Mouse (Mus musculus) Patski (cell line): ENCODE data around the gene Car11. TPM values are rescaled to one million over a fixed set of nuclear protein-coding genes. Genes with fewer than 3 reads are reported as not detected.

ENCODE experiments used
- ATAC-seq: fragments of 100-300 bp; one replicate; pipeline ENCODE4 v1.8.0; 2021
- CTCF ChIA-PET: fragments of 350-600 bp; sonication (Branson Sonifier 250); formaldehyde crosslinking; loops from one replicate; lab custom pipeline; 2022; ENCODE audit warnings: inconsistent platforms; lab: Charles Lee
- POLR2A ChIA-PET: fragments of 350-600 bp; sonication (Branson Sonifier 250); formaldehyde crosslinking; loops from one replicate; lab custom pipeline; 2022; ENCODE audit warnings: antibody characterized with exemption, inconsistent platforms; lab: Charles Lee
- DNase-seq: peaks from one replicate; pipeline ENCODE4 v3.0.0-alpha.2; 2011; ENCODE audit warnings: low read depth, low spot score
- H3K27me3 ChIP-seq: fragments of 371-371 bp; one replicate; pipeline ENCODE4 v1.5.1; 2021
- CTCF ChIP-seq: fragments of 100-300 bp; IDR thresholded peaks from one replicate; pipeline ENCODE4 v1.5.1; 2021
- in situ Hi-C: fragments of 300-500 bp; cut with MboI; formaldehyde crosslinking; loops from 3 replicates; pipeline ENCODE4 v1.11.1; 2018; ENCODE audit warnings: low pct_unique_long_range_greater_than_20kb, mixed read lengths
- polyA plus RNA-seq: library from polyadenylated mRNA; unstranded; gene quantifications from one replicate; pipeline ENCODE4 v1.2.3, GENCODE M21; 2021

Car11 gene
- polyA plus RNA-seq, 1 experiment from 2014 or later: 43.7 TPM

- no peaks in the 10 kb centered on the region for H3K27me3 ChIP-seq
- TF ChIP-seq CTCF: no peak
- DNase-seq (no peak), ATAC-seq (no peak)
- POLR2A ChIA-PET: no interaction called here
- CTCF ChIA-PET: interaction anchor here (1.3 kb wide), 1 partner anchor 12 kb away, joined by 3 read pairs; no protein-coding TSS in a partner anchor
- in situ Hi-C loops: no loop called here
These were observed 21.9 kb upstream of the Car11 start for GRCm38 (mm10) chr7:45677627-45678295.

- POLR2A ChIA-PET: no interaction called here
- ATAC-seq (no peak), DNase-seq (no peak)
- in situ Hi-C loops: no loop called here
- TF ChIP-seq CTCF: no peak
- no peaks in the 10 kb centered on the region for H3K27me3 ChIP-seq
- CTCF ChIA-PET: interaction anchor here (1.3 kb wide), 1 partner anchor 11 kb away, joined by 3 read pairs; no protein-coding TSS in a partner anchor
These were observed 21.1 kb upstream of the Car11 start for GRCm38 (mm10) chr7:45678513-45678912.

- ChIA-PET POLR2A (interaction anchor here (1.3 kb wide), 1 partner anchor 28 kb away, joined by 3 read pairs; no protein-coding TSS in a partner anchor), CTCF (interaction anchor here (2.4 to 5.1 kb wide), 2 partner anchors 10 to 88 kb away, joined by 9 to 74 read pairs; no protein-coding TSS in a partner anchor)
- in situ Hi-C loops: loop anchor here (5.0 to 10.0 kb wide), 3 partner anchors 88 to 203 kb away; no protein-coding TSS in a partner anchor
- ATAC-seq (peak; percentile 93), DNase-seq (peak; percentile 83)
- no peaks in the 10 kb centered on the region for H3K27me3 ChIP-seq
- no peak for TF ChIP-seq CTCF
These were observed 19.5 kb upstream of the Car11 start for GRCm38 (mm10) chr7:45679966-45680621.

- in situ Hi-C loops: loop anchor here (5.0 to 10.0 kb wide), 3 partner anchors 89 to 204 kb away; no protein-coding TSS in a partner anchor
- ChIA-PET CTCF (interaction anchor here (2.4 to 5.1 kb wide), 3 partner anchors 9 to 120 kb away, joined by 9 to 74 read pairs (median 12); no protein-coding TSS in a partner anchor), POLR2A (interaction anchor here (0.9 to 1.3 kb wide), 2 partner anchors 26 to 88 kb away, joined by 3 read pairs; no protein-coding TSS in a partner anchor)
- no peak for DNase-seq
- no peak for TF ChIP-seq CTCF
- no peaks in the 10 kb centered on the region for H3K27me3 ChIP-seq
- no peak for ATAC-seq
These were observed 18.5 kb upstream of the Car11 start for GRCm38 (mm10) chr7:45681046-45681736.

GRCm38 (mm10) chr7:45682144-45683126 is 17.2 kb upstream of the Car11 start:
- ChIA-PET POLR2A (interaction anchor here (0.6 to 2.3 kb wide), 3 partner anchors 19 to 178 kb away, joined by 3 to 17 read pairs (median 6); partner anchors contain the start of gene Dbp), CTCF (interaction anchor here (0.6 to 5.1 kb wide), 34 partner anchors 8 to 223 kb away, joined by 3 to 74 read pairs (median 6); partner anchors contain the start of genes Bax, Dbp, Ftl1 and Fut1)
- in situ Hi-C loops: loop anchor here (5.0 to 10.0 kb wide), 3 partner anchors 90 to 205 kb away; no protein-coding TSS in a partner anchor

GRCm38 (mm10) chr7:45683396-45684050 is 16.1 kb upstream of the Car11 start, which contains the start of gene Ntn5:
Ntn5 (plus strand) TSS chr7:45684022.
- ChIA-PET POLR2A (interaction anchor here (1.6 to 2.3 kb wide), 2 partner anchors 17 to 21 kb away, joined by 6 to 17 read pairs; partner anchors contain the start of gene Dbp), CTCF (interaction anchor here (0.8 to 5.1 kb wide), 28 partner anchors 8 to 207 kb away, joined by 3 to 74 read pairs (median 6); partner anchors contain the start of genes Dbp, Fut1, Fut2 and Hsd17b14)
- no peak for TF ChIP-seq CTCF
- in situ Hi-C loops: loop anchor here (5.0 to 10.0 kb wide), 3 partner anchors 91 to 206 kb away; no protein-coding TSS in a partner anchor
- ATAC-seq: no peak
- H3K27me3 ChIP-seq: no peaks in the 10 kb centered on the region
- DNase-seq: no peak

More at GRCm38 (mm10) chr7:45682144-45683126, 17.2 kb upstream of the Car11 start:
- DNase-seq: peak; percentile 51
- TF ChIP-seq CTCF: no peak
- peak; percentile 17 for ATAC-seq
- no peaks in the 10 kb centered on the region for H3K27me3 ChIP-seq

- H3K27me3 ChIP-seq: no peaks in the 10 kb centered on the region
- DNase-seq (no peak), ATAC-seq (no peak)
- ChIA-PET CTCF (interaction anchor here (1.0 to 1.5 kb wide), 2 partner anchors 12 to 15 kb away, joined by 3 read pairs; no protein-coding TSS in a partner anchor), POLR2A (interaction anchor here (0.6 kb wide), 1 partner anchor 31 kb away, joined by 3 read pairs; no protein-coding TSS in a partner anchor)
- in situ Hi-C loops: loop anchor here (10.0 kb wide), 1 partner anchor 121 kb away; no protein-coding TSS in a partner anchor
- TF ChIP-seq CTCF: no peak
These were observed 13.8 kb upstream of the Car11 start for GRCm38 (mm10) chr7:45685811-45686210.

- ChIA-PET POLR2A (no interaction called here), CTCF (no interaction called here)
- DNase-seq (no peak), ATAC-seq (no peak)
- TF ChIP-seq CTCF: no peak
- in situ Hi-C loops: loop anchor here (10.0 kb wide), 1 partner anchor 122 kb away; no protein-coding TSS in a partner anchor
- no peaks in the 10 kb centered on the region for H3K27me3 ChIP-seq
These were observed 12.8 kb upstream of the Car11 start for GRCm38 (mm10) chr7:45686841-45687240.
